Mouse (Mus musculus) E14TG2a.4 (cell line): ENCODE results near the gene Grin3b.

Experiments used
- H3K27me3 ChIP-seq: 2 replicates; pipeline ENCODE4 v1.6.1; 2014; ENCODE audit warnings: low read length, control low read depth; ENCODE audit not compliant: insufficient read depth
- H3K36me3 ChIP-seq: 2 replicates; pipeline ENCODE4 v1.6.1; 2014; ENCODE audit warnings: low read length, control low read depth; ENCODE audit not compliant: insufficient read depth
- H3K4me1 ChIP-seq: replicated peaks from 2 replicates; pipeline ENCODE4 v1.6.1; 2014; ENCODE audit warnings: low read depth, low read length, control low read depth
- H3K4me3 ChIP-seq: replicated peaks from 2 replicates; pipeline ENCODE4 v1.5.1; 2014; ENCODE audit warnings: mild to moderate bottlenecking, low read length
- H3K9me3 ChIP-seq: 2 replicates; pipeline ENCODE4 v1.6.1; 2014; ENCODE audit warnings: low read length, control low read depth
- CTCF ChIP-seq: conservative IDR thresholded peaks from 2 replicates; pipeline ENCODE4 v1.5.1; 2014; ENCODE audit warnings: low read length
- NANOG ChIP-seq: IDR thresholded peaks from 2 replicates; pipeline ENCODE4 v1.6.1; 2014; ENCODE audit warnings: borderline replicate concordance, low read length, mixed read lengths
- POU5F1 ChIP-seq: IDR thresholded peaks from 2 replicates; pipeline ENCODE4 v1.6.1; 2014; ENCODE audit warnings: low read length, borderline replicate concordance

Gene Grin3b

DNA sequence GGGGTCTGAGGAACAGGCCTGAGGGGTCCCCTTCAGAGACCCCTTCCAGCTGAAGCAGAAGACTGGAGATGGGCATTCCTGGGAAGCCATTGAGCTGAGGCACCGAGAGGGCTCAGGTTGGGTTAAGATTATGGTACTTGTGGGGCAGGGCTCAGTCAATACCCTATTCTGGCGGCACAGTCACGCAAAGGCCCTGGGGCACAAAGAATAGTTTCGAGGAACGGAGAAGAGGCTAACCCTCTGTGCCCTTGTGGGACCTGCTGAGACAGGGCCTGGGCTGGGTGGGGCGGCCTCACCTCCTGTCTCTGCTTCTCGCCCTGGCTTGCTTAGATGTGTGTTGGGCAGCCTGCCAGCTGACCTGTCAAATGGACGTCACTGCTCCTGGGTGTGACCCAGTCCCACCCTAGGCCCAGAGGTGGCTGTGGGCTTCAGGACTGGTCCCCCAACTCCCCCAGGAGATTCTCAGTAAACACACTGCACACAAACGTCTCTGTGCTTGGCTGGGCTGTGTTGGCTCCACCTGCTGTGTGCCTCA is 37.3 kb upstream of the Grin3b start:
- TF ChIP-seq POU5F1, result no peak
- no peak for TF ChIP-seq CTCF
- TF ChIP-seq NANOG, result no peak
- H3K4me1 ChIP-seq, result peaks cover 66% of the 10 kb centered on the region

GRCm38 (mm10) chr10:79933861-79934260 is 36.7 kb upstream of the Grin3b start:
- Histone ChIP-seq H3K4me3 (no peak overlapping the region), H3K9me3 (0 out of 2 replicates have a peak, but pooled peaks cover 2% of the 10 kb centered on the region), H3K27me3 (peaks cover 12% of the 10 kb centered on the region), H3K4me1 (peaks cover 66% of the 10 kb centered on the region), H3K36me3 (peaks cover 14% of the 10 kb centered on the region; the same call in 1 of the 2 replicates)
- no peak for TF ChIP-seq NANOG
- no peak for TF ChIP-seq POU5F1
- no peak for TF ChIP-seq CTCF

More for the DNA sequence above, 37.3 kb upstream of the Grin3b start:
- H3K27me3 ChIP-seq, result peaks cover 17% of the 10 kb centered on the region
- H3K36me3 ChIP-seq, result peaks cover 14% of the 10 kb centered on the region; the same call in 1 of the 2 replicates
- no peak overlapping the region for H3K4me3 ChIP-seq
- H3K9me3 ChIP-seq, result 0 out of 2 replicates have a peak, but pooled peaks cover 2% of the 10 kb centered on the region

DNA sequence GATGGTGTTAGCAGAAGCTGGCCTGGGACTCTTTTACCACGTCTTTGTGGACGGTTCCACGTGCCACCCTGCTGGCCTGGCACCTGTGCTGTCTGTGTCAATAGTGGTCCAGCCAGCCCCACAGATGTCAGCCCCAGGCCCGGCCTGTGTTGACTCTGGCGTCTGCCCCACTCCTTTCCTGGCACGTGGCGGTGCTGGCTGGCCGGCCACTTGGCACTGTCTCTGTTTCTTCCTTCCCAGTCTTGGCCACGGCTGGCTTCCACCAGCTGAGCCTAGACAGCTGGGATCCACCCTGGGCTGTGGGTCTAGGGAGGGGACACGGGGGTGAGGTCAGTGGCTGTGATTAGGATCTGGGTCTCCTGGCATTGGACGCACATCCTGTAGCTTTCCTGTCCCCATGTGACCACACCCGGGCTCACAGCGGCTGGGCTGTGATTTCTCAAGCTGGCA is 36.2 kb upstream of the Grin3b start:
- TF ChIP-seq CTCF (no peak), POU5F1 (no peak), NANOG (no peak)
- Histone ChIP-seq H3K9me3 (0 out of 2 replicates have a peak, but pooled peaks cover 2% of the 10 kb centered on the region), H3K27me3 (peaks cover 9% of the 10 kb centered on the region), H3K36me3 (peaks cover 14% of the 10 kb centered on the region; the same call in 1 of the 2 replicates), H3K4me3 (no peak overlapping the region), H3K4me1 (peaks cover 66% of the 10 kb centered on the region)

GRCm38 (mm10) chr10:79934794-79935569 is 35.5 kb upstream of the Grin3b start:
- no peak for TF ChIP-seq CTCF
- no peak for TF ChIP-seq NANOG
- TF ChIP-seq POU5F1, result no peak
- H3K4me3 ChIP-seq, result peak overlapping the region; percentile 46; the same call in 1 of the 2 replicates
- H3K9me3 ChIP-seq, result 0 out of 2 replicates have a peak, but pooled peaks cover 2% of the 10 kb centered on the region
- H3K36me3 ChIP-seq, result peaks cover 14% of the 10 kb centered on the region; the same call in 1 of the 2 replicates
- peaks cover 67% of the 10 kb centered on the region for H3K4me1 ChIP-seq
- H3K27me3 ChIP-seq, result peaks cover 3% of the 10 kb centered on the region; the same call in 1 of the 2 replicates

DNA sequence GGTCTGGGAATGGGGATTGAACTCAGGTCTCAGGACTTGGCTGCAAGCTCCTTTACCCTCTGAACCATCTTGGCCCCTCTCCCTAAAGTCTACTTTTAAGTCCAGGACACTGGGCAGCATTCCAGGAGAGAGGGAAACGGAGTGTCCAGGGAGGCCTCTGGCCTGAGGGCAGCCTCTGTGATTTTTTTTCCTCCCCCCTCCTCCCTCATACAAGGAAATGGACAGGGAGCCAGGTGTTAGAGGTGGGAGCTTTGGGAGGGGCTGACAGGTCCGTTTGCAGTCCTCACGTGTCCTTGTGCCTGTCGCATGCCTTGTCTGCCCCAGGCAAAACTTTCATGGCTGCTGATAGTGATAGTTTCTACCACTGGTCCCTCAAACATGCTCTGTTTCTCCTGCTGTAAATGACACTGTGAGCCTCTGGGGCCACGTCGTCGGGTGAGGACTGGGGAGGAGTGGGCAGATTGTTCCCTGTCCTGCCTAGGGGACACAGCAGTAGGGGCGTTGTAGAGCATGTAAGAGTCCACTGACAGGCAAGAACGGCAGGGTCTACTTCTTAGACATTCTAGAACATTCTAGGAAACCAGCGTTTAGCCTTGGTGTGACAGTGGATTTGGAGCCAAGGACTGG is 34.1 kb upstream of the Grin3b start:
- TF ChIP-seq NANOG (no peak), CTCF (no peak), POU5F1 (no peak)
- Histone ChIP-seq H3K27me3 (no peaks in the 10 kb centered on the region; the same call in 1 of the 2 replicates), H3K9me3 (no peaks in the 10 kb centered on the region), H3K36me3 (peaks cover 6% of the 10 kb centered on the region; the same call in 1 of the 2 replicates), H3K4me3 (peak overlapping the region; percentile 70), H3K4me1 (peaks cover 67% of the 10 kb centered on the region)

GRCm38 (mm10) chr10:79936911-79937441 is 33.5 kb upstream of the Grin3b start:
- Histone ChIP-seq H3K4me1 (peaks cover 66% of the 10 kb centered on the region), H3K4me3 (peak overlapping the region; percentile 70), H3K27me3 (no peaks in the 10 kb centered on the region; the same call in 1 of the 2 replicates), H3K9me3 (no peaks in the 10 kb centered on the region), H3K36me3 (peaks cover 2% of the 10 kb centered on the region; the same call in 1 of the 2 replicates)
- TF ChIP-seq CTCF (no peak), POU5F1 (no peak), NANOG (no peak)

DNA sequence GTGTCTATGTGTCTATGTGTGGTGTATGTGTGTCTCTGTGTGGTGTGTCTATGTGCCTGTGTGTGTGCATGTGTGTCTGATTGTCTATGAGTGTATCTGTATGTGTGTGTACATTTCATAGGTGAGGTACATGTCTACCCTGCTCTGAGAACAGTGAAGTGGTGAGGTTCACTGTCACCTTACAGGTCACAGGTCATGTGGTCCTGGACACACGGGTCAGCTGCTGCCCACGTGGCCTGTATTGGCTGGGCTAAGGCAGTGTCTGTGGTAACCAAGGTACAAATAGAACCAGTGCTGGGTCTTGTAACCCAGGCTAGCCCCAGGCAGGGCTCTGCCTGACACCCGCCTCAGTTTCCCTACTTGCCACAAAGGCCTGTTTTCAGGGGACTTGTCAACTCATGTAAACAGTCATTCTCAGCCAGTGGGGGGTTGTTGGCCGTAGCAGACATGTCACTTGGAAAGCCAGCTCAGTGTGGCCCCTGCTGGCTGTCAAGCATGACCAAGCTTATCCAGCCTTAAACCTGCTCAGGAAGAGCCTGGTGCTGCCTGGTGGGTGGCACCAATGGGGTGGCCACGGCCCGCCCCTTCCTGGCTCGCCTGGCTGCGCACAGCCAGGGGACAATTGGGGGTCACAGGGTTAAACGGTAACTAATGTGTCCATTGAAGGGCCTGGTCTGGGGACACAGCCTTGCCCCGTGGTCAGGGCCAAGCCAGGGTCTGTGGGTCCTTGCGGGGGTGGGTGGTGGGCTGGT is 32.6 kb upstream of the Grin3b start:
- H3K36me3 ChIP-seq, result no peaks in the 10 kb centered on the region; the same call in 1 of the 2 replicates
- H3K27me3 ChIP-seq, result no peaks in the 10 kb centered on the region; the same call in 1 of the 2 replicates
- H3K4me1 ChIP-seq, result peaks cover 58% of the 10 kb centered on the region
- peak overlapping the region; percentile 54; the same call in 1 of the 2 replicates for H3K4me3 ChIP-seq
- TF ChIP-seq POU5F1 (no peak), NANOG (no peak)
- no peaks in the 10 kb centered on the region for H3K9me3 ChIP-seq
